Mouse (Mus musculus) midbrain, embryonic 13.5 days (tissue): ENCODE measurements around the gene Gm3376. TPM values are rescaled to one million over a fixed set of nuclear protein-coding genes. Genes with fewer than 3 reads are reported as not detected.
"Not testable (repeated sequence)": the region's sequence is repeated elsewhere in the genome, so short reads cannot be mapped to it uniquely, and the experiment has no call there.

Experiments
- ATAC-seq: fragments of 200-750 bp; cut with Nextera tagmentation; 2 replicates; pipeline ENCODE4 v1.8.0; 2017; ENCODE audit warnings: mild to moderate bottlenecking, moderate TSS enrichment, moderate library complexity
- H3K27ac ChIP-seq: fragments of 300-500 bp; sonication (generic); 2 replicates; pipeline ENCODE4 v1.5.1; 2015; ENCODE audit warnings: inconsistent platforms, mild to moderate bottlenecking, moderate library complexity
- H3K27me3 ChIP-seq: fragments of 300-500 bp; sonication (generic); 2 replicates; pipeline ENCODE4 v1.6.1; 2015; ENCODE audit warnings: mild to moderate bottlenecking, inconsistent platforms
- H3K36me3 ChIP-seq: fragments of 300-500 bp; sonication (generic); 2 replicates; pipeline ENCODE4 v1.6.1; 2015; ENCODE audit warnings: mild to moderate bottlenecking, inconsistent platforms
- H3K4me1 ChIP-seq: fragments of 300-500 bp; sonication (generic); replicated peaks from 2 replicates; pipeline ENCODE4 v1.6.1; 2015; ENCODE audit warnings: inconsistent platforms
- H3K4me2 ChIP-seq: fragments of 300-500 bp; sonication (generic); replicated peaks from 2 replicates; pipeline ENCODE4 v1.6.1; 2015; ENCODE audit warnings: moderate library complexity, mild to moderate bottlenecking, inconsistent platforms
- H3K4me3 ChIP-seq: fragments of 300-500 bp; sonication (generic); replicated peaks from 2 replicates; pipeline ENCODE4 v1.5.1; 2015; ENCODE audit warnings: mild to moderate bottlenecking, inconsistent platforms
- H3K9ac ChIP-seq: fragments of 300-500 bp; sonication (generic); replicated peaks from 2 replicates; pipeline ENCODE4 v1.6.1; 2015; ENCODE audit warnings: mild to moderate bottlenecking, inconsistent platforms
- H3K9me3 ChIP-seq: fragments of 300-500 bp; sonication (generic); 2 replicates; pipeline ENCODE4 v1.6.1; 2016; ENCODE audit warnings: mild to moderate bottlenecking, inconsistent platforms
- WGBS: fragments of 180-500 bp; shearing (Covaris S2); methylation state at CpG from one replicate; pipeline ENCODE4 v1.1.7; 2015; 5-methylcytosine and 5-hydroxymethylcytosine counted together
- polyA plus RNA-seq: library from polyadenylated mRNA; unstranded; fragments of >200 nt; fragmentation: Nextera tagmentation; extraction: Ambion mirVana; gene quantifications from 2 replicates; pipeline ENCODE4 v1.2.1, GENCODE M21; 2015

Gene Gm3376
- polyA plus RNA-seq, result not detected in 2 replicates

- ATAC-seq, H3K27me3 ChIP-seq, H3K4me2 ChIP-seq, H3K36me3 ChIP-seq, H3K27ac ChIP-seq, H3K4me1 ChIP-seq, H3K9ac ChIP-seq, H3K9me3 ChIP-seq, H3K4me3 ChIP-seq: not testable (repeated sequence)
- no CpG with 5 or more reads among the region's 9 CpGs for WGBS
These were observed at the start of gene Gm3376 for GRCm38 (mm10) chrY:3771373-3771772. Gm3376 (plus strand) TSS chrY:3771673.
